Mouse (Mus musculus): ENCODE measurements at regions not wholly inside any gene's neighbourhood (a gene's known extent, or its start where the extent isn't known, plus 50 kb on each side); places are given as distances from the start of the nearest gene placed in this dataset.

DNA sequence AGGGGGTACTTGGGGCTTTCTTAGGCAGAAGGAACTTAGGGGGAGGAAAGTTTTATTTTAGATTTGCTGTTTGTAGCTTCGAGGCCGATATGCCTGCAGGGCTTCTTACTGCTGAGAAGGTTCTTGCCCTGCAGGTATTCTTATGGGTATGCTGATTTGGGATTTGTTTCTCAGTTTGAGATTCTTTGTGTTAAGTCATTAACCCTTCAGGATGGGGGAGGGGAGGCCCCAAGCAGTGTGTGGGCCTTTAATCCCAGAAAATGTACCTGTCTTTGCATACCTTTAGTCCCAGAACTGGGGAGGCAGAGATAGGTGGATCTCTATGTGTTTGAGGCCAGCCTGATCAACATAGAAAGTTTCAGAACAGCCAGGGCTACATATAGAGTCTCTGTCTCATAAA lies 1335.1 kb downstream of the Gm37988 start:
- TF ChIP-seq CTCF (IDR thresholded peaks at IDR 0.05; ENCODE audit: low read depth, low read length) (no peak), POLR2A (IDR thresholded peaks at IDR 0.05; ENCODE audit: extremely low read depth, insufficient read depth, low read length) (no peak)

All from liver, adult 2 months (tissue).